Mouse (Mus musculus): ENCODE measurements around the gene Stra6l.
A peak's percentile ranks its signal among the peaks of the same experiment; 100 is the strongest.

Stra6l gene

DNA sequence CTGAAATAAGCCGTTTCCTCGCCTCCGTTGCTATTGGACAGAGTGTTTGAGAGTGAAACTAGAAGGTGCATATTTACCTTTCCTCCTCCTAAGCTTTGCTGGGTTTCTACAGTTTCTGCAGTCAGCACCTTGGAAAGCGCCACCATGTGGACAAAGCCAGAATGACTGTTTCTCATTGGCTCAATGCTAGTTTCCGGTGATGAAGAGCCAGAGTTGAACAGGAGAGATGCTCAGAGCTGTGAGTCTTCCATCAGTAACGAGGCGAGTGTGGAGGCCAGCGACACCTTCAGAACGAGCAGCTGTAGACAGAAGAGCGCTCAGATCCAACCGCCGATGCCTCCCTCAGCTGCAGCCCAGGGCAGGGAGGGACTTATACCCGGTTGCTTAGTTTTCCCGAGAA lies 4.1 kb upstream of the Stra6l start:
- peak; percentile 6 for DNase-seq (ENCODE audit: low read depth, low spot score)

- DNase-seq (ENCODE audit: low read depth, low spot score) = no peak
Observed at GRCm38 (mm10) chr4:45846263-45846662, 2.2 kb upstream of the Stra6l start.

DNA sequence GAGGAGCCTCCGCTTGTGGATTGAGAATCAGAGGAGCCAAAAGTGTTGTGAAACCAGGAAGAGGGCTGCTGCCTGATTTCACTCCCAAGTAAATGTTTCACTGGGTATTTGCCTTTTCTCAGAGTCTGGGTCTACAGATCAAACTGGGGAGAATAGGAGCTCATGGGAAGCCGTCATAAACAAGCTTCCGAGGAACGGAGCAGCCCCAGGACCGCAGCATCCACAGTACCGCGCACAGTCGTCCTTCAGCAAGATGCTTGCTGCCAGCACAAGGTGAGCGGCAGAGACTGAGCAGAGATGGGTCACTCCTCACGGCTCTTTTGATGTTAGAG lies 327 bp downstream of the Stra6l start:
- no peak for DNase-seq (ENCODE audit: low read depth, low spot score)

DNA sequence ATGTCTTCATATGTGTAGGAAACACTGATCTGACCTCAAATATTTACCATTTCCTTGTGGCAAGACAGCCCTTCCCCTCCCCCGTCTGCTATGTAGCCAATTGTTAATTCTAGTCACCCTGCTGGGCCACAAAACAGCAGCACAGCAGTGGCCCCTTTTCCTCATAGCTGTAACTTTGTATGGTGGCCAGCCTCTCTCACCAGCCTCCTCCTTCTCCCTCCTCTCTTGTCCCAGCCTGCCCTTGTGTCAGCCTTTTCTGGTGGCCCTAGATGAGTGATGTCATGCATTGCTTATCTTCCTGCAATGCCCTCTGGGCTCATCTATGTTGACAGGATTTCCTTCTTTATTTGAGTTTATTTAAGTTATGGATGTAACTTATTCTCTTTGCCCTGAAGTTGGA lies 955 bp downstream of the Stra6l start:
- no peak for DNase-seq (ENCODE audit: low read depth, low spot score)

DNA sequence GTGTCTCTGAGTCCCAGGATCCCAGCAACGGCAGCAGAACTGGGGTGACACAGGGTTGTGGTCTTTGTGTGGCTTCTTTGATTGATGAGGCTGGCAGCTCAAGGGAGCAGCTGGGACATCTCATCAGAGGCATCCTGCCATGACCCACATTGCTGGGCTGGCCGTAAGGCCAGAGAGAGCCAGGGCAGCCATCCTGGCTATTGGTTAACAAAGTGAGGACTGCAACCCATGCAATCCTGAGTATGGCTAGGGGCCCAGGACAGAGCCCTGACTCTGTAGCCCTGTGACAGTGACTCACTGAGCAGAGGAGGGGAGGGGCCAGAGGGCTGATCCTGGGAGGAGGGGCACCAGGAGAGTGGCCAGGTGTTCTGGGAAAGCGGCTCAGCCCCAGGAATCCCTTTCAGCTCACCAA lies 3.2 kb downstream of the Stra6l start:
- DNase-seq (ENCODE audit: low read depth, low spot score) = no peak

GRCm38 (mm10) chr4:45853496-45854246 lies 5.2 kb downstream of the Stra6l start:
- DNase-seq (ENCODE audit: low read depth, low spot score) = no peak

GRCm38 (mm10) chr4:45855803-45856424 lies 7.5 kb downstream of the Stra6l start:
- DNase-seq (ENCODE audit: low read depth, low spot score) = peak; percentile 16

GRCm38 (mm10) chr4:45861160-45861559 lies 12.7 kb downstream of the Stra6l start:
- DNase-seq (ENCODE audit: low read depth, low spot score) = no peak

- no peak for DNase-seq (ENCODE audit: low read depth, low spot score)
Observed at GRCm38 (mm10) chr4:45867416-45867815, 19.0 kb downstream of the Stra6l start.

- no peak for DNase-seq (ENCODE audit: low read depth, low spot score)
Observed at GRCm38 (mm10) chr4:45869021-45869815, 20.8 kb downstream of the Stra6l start.

GRCm38 (mm10) chr4:45872147-45872546 lies 23.7 kb downstream of the Stra6l start:
- DNase-seq (ENCODE audit: low read depth, low spot score) = no peak

- DNase-seq (ENCODE audit: low read depth, low spot score) = no peak
Observed at GRCm38 (mm10) chr4:45878929-45879328, 30.5 kb downstream of the Stra6l start.

- no peak for DNase-seq (ENCODE audit: low read depth, low spot score)
Observed at GRCm38 (mm10) chr4:45882521-45882920, 34.1 kb downstream of the Stra6l start.

DNA sequence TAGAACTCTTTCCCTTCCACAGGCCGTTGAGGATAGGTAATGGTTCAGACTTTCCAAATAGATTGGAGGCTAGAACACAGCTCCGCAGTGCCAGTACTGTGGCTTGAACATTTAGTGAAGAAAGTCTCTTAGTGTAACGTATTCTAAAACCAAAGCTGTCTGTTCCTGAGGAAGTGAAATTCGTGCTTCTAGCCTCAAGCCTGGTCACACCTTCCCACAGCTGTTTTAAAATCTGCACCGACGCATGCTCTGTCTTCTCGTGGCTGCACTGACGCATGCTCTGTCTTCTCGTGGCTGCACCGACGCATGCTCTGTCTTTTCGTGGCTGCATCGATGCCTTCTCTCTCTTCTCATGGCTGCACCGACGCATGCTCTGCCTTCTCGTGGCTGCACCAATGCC lies 34.8 kb downstream of the Stra6l start:
- DNase-seq (ENCODE audit: low read depth, low spot score) = no peak

DNA sequence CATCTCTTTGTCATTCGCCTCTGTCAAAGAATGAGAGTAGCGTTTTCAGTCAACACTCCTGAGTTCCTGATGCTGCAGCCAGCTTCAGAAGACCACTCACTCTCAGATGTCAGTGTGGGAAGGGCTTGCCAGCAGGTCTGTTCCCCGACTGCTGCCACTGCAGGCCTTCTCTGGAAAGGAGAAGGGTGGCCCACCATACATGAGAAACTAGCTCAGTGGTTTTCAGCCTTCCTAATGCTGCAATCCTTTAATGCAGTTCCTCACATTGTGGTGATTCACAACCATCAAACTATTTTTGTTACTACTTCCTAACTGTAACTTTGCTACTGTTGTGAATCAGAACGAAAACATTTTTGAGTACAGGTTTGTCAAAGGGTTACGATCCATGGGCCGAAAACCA lies 41.0 kb downstream of the Stra6l start:
- no peak for DNase-seq (ENCODE audit: low read depth, low spot score)

- DNase-seq (ENCODE audit: low read depth, low spot score) = no peak
Observed at GRCm38 (mm10) chr4:45890066-45890761, 41.8 kb downstream of the Stra6l start, which contains the start of gene Ccdc180. Gene Ccdc180 (plus strand): TSS chr4:45890303.

DNA sequence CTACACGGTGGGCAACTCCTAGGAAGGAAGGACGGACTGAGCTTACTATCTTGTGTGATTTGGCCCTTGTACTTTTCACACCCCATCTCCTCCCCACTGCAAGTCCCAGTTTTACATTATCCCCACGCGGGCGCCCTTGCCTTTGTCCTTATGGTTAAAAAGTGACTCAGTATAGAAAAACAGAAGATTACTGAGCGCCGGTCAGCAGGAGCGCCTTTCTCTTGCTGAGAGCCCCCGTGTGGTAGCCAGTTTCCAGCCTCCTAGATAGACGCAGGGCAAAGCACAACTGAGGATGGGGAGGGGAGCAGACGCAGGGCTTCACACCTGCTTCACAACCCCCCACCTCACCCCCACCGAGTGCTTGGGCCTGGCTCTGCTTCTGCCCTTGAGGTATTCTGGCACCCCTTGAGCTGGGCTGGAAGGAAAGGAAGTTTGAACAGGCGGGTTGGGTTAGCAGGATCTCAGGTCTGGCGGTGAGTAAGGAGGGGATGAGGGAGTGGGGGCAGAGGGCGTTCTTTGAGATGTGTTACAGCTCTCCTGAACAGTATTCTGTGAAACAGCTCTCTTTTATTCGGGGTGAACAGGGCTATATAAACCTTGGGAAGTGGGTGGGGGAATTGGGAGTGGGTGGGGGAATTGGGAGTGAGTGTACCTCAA lies 48.1 kb downstream of the Stra6l start:
- DNase-seq (ENCODE audit: low read depth, low spot score) = no peak

DNA sequence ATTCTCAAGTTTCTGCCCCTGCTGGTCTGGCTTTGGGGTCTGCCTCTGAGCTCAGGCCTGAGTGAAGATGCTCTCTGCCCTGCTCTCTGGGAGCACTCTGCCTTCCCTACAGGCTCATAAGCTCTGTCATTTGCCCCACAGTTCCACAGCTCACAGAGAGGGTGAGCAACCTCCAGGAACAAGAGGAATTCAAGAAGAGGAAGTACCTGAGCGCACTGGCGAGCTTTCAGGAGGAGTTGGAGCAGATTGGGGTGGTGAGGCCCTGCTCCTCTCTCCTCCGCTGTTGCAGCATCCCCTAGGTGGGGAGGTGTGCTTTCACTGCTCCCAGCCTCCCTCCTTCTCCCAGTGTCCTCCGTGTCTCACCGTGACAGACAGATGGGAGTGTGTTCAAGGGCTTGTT lies 49.9 kb downstream of the Stra6l start:
- no peak for DNase-seq (ENCODE audit: low read depth, low spot score)

- DNase-seq (ENCODE audit: low read depth, low spot score) = no peak
Observed at GRCm38 (mm10) chr4:45909256-45909655, 60.8 kb downstream of the Stra6l start.

DNA sequence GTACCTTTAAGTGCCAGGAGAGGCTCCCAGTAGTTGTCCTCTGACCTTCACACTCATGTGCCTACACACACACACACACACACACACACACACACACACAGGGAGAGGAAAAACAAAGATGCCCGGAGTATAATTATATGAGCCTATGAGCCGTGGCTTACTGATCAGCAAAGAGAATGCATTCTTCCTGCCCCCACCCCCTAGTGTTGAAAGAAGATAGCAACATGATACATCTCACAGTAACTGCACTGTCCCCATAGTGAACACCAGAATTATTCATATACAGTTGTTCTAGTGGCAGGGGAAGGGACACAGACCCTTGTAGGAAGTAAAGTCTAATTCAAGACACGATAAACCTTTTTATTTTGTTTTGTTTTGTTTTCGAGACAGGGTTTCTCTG lies 61.5 kb downstream of the Stra6l start:
- no peak for DNase-seq (ENCODE audit: low read depth, low spot score)

DNA sequence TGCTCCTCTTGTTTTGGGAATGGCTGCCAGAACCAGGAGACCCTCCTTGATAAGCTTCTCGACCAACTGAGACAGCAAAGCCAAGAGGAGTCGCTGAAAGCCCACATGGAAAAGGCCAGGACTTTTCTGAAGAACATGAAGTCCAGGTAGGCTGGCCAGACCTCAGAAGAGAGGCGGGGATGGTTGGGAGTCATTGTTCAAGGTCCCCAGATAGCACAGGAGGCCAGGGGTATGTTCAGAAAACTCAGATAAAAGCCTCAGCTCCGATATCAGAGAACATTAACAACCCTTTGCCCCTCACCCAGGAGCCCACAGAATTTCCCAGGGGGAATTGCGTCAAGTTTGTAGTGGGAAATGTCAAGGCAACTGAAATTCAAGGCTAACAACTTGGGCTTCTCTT lies 62.8 kb downstream of the Stra6l start:
- no peak for DNase-seq (ENCODE audit: low read depth, low spot score)

DNA sequence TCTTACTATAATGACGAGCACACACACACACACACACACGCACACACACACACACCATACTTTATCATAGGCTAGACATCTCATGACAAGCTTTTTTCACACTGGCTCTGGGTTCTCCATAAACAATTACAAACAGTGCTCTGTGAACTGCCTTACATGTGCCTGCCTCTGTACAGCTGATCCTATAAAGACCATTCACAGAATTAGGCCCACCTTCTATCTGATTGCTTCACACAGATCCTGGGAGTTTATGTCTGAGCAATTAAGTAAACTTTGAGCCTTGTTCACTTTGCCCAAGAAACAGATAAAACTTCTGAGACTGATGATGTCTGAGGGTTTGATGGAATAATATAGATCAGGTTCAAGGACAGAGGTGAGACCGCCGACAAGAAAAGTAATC lies 63.4 kb downstream of the Stra6l start:
- no peak for DNase-seq (ENCODE audit: low read depth, low spot score)
